Mouse (Mus musculus) mouse embryonic stem cell (cell line): ENCODE results near the gene Pcsk4.
"Not testable (repeated sequence)": the region's sequence is repeated elsewhere in the genome, so short reads cannot be mapped to it uniquely, and the experiment has no call there.

ENCODE experiments used
- in situ Hi-C, 2 experiments: fragments of 300-500 bp; cut with MboI; formaldehyde crosslinking; loops; 1 replicate in 1 of 2; 3 replicates in 1 of 2; pipeline ENCODE4 v1.14.3; 2019 to 2020; ENCODE audit warnings: low sequenced_read_pairs in 2 of 2, low pct_unique_long_range_greater_than_20kb in 1 of 2, mixed read lengths in 1 of 2; ENCODE audit not compliant: unreplicated experiment in 1 of 2

Pcsk4 gene

DNA sequence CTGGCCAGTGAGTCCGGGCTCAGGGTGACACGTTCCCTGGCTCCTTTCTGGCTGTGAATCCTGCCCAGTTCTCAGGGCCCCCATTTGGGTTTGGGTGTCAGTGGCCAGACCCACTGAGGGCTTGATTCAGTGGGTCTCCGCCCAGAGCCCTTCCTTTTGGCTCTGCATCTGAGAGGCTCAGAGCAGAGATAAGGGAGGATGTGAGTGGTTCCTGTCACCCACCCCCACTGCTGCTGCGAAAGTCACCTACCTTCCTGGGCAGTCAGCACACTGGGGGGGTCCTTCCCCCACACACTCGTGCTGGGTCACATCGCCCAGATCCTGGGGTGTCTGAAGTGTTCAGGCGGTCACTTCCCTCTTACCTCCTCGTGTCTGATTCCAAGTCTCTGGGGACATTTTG is 23.4 kb upstream of the Pcsk4 start:
- in situ Hi-C loops: loop anchor here in 1 of 2 experiments (25.0 kb wide), 1 partner anchor 165 kb away; the partner anchor contains the start of gene Efna2

DNA sequence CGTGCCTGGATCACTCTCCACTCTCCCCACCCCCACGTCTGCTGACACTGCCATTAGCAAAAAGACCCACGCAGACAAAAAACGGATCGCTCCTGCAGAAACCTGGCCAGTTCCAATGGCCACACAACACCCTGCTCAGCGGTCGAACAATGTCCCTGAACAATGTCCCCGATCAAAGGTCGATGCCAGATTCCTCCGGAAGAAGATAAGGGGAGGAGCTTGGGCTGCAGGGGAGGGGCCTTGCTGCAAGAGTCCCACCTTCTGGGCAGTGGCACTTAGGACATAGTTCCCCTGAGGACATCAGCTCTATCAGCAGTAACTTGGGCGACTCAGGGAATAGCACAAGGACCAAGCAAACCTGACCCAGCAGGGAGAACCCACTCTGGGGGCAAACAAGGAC is 22.6 kb upstream of the Pcsk4 start:
- in situ Hi-C loops: loop anchor here in 1 of 2 experiments (25.0 kb wide), 1 partner anchor 165 kb away; the partner anchor contains the start of gene Efna2

DNA sequence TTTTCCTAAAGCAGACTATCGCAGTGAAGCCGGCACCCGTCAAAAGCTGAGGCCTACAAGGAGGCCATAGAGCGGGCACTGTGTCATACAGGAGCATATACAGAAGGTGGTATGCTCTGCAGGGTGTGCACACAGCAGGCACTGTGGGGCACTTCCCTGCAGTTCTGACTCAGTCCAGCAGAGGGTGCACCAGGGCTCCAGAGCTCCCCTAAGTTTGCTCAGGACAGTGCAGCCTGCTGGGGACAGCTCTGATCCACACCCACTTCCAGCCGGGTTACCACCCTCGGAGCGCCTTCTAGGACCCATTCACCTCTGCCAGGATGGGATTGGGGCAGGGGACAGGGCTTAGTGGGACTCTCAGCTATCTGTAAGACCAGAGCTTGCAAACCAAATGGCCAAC is 21.0 kb upstream of the Pcsk4 start:
- in situ Hi-C loops: loop anchor here in 1 of 2 experiments (25.0 kb wide), 1 partner anchor 163 kb away; the partner anchor contains the start of gene Efna2

- in situ Hi-C loops: no loop called here
Measured at GRCm38 (mm10) chr10:80348981-80349380, 19.7 kb upstream of the Pcsk4 start.

DNA sequence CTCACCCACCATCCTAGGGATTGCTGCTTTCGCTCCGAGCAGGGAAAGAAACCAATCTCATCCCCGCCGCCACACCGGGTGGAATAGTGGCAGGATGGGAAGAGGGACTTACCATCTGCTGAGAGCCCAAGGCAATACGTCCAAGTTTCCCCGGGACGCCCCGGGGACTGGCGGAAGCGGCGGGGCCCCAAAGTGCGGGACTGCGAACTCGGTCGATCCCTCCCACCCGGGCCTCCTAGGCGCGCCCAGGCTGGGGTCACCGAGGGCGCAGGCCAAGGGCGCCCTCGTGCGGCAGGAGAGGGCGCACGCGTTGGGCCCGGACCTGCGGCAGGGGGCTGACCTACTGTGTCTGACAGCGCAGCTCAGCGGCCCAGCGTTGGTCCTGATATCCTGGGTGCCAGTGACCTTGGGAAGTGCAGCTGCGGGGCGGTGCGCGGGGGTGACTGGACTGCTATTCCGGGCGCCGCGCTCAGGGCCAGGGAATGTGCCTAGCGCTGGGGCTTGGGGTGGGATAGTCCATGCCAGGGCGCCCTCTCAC is 19.0 kb upstream of the Pcsk4 start, which contains the start of gene Adamtsl5:
TSS of gene Adamtsl5 (minus strand) at position 169 of the 538 bp plus-strand sequence.
- in situ Hi-C loops: no loop called here

GRCm38 (mm10) chr10:80347514-80347967 is 18.2 kb upstream of the Pcsk4 start:
- in situ Hi-C loops: no loop called here

DNA sequence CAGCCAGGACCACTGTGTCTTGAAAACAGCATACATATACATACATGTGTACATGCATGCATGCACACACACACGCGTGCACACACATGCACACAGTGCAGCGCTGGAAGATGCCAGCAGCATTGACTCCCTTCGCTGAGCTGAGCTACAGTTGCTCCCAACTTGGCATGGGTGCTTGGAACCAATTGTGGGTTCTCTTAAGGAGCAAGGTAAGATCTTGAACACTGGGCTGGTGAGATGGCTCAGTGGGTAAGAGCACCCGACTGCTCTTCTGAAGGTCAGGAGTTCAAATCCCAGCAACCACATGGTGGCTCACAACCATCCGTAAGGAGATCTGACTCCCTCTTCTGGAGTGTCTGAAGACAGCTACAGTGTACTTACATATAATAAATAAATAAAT is 16.6 kb upstream of the Pcsk4 start:
- in situ Hi-C loops: not testable (repeated sequence)

GRCm38 (mm10) chr10:80345122-80345521 is 15.8 kb upstream of the Pcsk4 start:
- in situ Hi-C loops: no loop called here

DNA sequence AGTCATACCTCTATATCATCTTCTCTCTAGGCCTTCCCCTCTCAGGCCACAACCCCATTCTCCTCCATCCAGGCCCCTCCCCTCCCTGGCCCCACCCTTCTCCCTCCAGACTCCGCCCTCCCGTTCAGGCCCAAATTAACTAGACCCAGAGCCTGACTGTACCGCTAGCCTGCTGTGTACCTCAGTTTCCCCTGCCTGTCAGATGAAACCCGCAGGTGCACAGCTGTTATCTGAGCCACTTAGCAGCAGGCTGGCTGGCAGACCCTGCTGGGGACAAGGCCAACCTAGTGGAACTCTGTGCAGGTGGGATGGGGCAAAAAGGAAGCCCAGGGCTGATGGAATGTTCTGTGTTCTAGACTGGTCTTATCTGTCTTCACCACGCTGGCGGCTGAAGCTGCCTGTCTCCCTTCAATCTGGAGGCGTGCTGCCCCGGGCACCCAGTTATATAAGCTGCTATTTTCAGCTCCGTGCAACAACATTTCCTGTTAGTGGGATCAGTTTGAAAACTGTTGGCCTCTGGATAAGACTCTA is 14.9 kb upstream of the Pcsk4 start:
- in situ Hi-C loops: no loop called here

GRCm38 (mm10) chr10:80343425-80343895 is 14.2 kb upstream of the Pcsk4 start:
- in situ Hi-C loops: no loop called here

GRCm38 (mm10) chr10:80342749-80343424 is 13.6 kb upstream of the Pcsk4 start:
- in situ Hi-C loops: no loop called here

DNA sequence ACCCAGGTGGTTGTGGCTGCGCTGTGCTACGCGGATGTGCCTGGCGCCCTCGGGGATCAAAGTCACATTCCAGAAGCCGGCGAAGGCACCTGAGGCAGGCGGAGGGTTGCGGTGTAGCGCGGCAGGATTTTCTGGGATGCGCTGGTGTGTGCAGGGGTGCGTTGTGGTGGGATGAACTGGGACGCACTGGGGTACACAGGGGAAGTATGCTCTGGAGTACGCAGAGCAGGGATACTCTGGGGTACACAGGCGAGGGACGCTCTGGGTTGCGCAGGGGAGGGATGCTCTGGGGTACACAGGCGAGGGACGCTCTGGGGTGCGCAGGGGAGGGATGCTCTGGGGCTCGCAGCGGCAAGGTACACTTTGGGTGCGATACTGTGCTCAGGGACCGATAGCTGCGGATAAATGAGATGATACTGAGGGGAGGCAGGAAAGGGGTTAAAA is 13.0 kb upstream of the Pcsk4 start:
- in situ Hi-C loops: no loop called here

DNA sequence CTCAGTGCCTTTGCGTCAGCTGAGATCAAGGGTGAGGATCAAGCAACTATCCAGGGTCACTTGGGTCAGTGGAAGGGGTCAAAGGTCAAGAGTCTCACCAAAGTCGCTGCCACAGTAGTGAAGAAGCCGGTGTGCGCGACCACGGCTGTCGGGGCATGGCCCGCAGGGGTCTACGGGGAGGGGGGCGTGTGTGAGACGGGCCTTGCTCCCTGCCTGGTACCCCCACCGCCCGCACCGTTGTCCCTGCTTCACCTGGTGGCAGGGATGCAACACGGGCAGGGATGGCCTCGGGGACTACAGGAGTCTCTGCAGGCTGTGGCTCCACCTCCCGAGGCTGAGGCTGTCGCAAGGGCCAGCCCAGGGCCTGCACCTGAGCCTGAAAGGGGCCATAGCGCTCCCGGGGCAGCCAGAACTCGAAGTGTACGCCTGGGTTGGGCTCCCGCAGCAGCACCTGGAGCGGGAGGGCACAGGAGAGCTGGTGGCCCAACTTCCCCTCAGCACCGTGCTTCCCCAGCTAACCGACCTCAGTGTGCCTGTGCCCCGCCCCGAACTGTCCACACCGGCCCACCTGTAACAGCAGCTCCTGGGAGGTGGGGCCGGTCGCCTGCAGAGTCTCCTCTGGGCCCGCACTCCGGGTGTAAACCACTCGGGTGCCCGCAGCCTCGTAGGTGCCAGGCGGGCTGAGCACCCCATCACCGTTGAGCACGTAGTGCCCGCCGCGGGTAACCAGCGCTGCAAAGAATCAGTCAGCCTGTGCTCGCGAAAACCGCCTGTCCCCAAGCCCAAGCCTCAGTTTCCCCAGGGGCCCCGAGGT is 12.4 kb upstream of the Pcsk4 start:
- in situ Hi-C loops: no loop called here

DNA sequence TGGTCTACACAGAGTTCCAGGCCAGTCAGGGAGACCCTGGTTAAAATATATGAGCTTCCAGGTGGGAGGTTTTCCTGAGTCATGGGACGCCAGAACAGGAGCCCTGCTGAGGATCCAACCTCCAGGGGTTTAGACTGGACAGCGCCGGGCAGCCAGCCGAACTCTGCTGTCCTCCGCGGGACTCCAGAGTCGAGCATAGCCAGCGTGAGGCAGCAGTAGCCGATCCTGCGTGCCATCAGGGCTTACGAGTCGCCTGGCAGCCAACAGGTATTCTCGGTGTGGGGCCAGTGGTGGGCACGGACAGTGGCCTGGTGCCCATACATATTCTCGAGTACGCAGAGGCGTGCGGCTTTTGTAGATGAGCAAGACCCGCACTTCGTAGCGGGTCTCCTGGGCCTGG is 11.7 kb upstream of the Pcsk4 start:
- in situ Hi-C loops: no loop called here

GRCm38 (mm10) chr10:80339941-80340750 is 10.8 kb upstream of the Pcsk4 start:
- in situ Hi-C loops: no loop called here

GRCm38 (mm10) chr10:80336263-80336662 is 7.0 kb upstream of the Pcsk4 start:
- in situ Hi-C loops: no loop called here

DNA sequence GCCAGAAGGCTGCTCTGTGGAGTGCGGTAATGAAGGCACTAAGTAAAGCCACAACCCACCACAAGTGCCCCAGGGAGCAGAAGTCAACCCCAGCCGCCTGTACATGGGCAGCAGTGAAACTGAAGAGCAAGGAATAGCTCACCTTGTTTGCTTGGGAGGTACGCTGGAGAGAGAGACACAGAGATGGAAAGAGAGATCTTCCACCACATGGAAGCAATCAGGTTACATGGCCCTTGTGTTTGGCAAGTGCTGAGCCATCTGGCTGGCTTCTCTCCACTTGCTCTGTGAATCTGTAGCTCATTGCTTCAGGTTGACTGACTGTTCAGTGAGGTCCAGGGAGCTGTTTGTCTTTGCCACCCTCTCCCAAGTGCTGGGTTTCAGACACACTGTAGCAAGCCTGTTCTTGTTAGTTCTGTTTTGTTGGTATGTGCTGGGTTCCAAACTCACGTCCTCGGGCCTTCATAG is 3.3 kb upstream of the Pcsk4 start:
- in situ Hi-C loops: no loop called here
